Mouse (Mus musculus) ES-Bruce4 (cell line): ENCODE measurements around the gene Hectd4.
"Not testable (repeated sequence)": the region's sequence is repeated elsewhere in the genome, so short reads cannot be mapped to it uniquely, and the experiment has no call there.

ENCODE experiments used
- CTCF ChIP-seq: IDR thresholded peaks from one replicate; pipeline ENCODE4 v1.8.1; 2011; ENCODE audit warnings: low read depth, low read length
- EP300 ChIP-seq: IDR thresholded peaks from 2 replicates; pipeline ENCODE4 v1.6.1; 2011; ENCODE audit warnings: low read depth, low read length; ENCODE audit not compliant: insufficient read depth

DNA sequence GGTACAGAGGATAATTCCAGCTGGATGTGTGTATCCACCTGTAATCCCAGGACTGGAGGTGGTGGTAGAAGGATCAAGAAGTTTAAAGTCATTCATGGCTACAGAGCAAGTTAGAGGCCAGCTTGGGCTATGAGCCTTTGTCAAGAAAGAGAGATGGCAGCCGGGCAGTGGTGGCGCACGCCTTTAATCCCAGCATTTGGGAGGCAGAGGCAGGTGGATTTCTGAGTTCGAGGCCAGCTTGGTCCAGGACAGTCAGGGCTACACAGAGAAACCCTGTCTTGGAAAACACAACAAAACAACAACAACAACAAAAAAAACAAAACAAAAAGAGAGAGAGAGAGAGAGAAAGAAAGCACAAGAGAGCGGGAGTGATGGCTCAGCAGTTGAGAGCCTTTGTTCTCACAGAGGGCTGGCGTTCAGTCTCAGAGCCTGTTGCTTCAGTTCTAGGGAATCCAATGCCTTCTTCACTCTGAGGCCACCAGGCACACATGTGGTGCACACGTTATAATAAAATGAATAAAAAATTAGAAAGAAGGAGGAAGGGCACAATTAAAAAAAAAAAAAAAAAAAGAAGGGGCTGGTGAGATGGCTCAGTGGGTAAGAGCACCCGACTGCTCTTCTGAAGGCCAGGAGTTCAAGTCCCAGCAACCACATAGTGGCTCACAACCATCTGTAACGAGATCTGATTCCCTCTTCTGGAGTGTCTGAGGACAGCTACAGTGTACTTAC lies 3.3 kb upstream of the Hectd4 start:
- not testable (repeated sequence) for TF ChIP-seq EP300, CTCF
